Mouse (Mus musculus) myocyte (in vitro differentiated cells): ENCODE data around the gene Itga11.

Experiments used
- E2F4 ChIP-seq: IDR thresholded peaks from one replicate; pipeline ENCODE4 v1.6.1; 2011; ENCODE audit warnings: mild to moderate bottlenecking, control low read depth, moderate library complexity; ENCODE audit not compliant: insufficient read depth
- POLR2A ChIP-seq: IDR thresholded peaks from one replicate; pipeline ENCODE4 v1.6.1; 2011; ENCODE audit warnings: low read depth, mild to moderate bottlenecking, control low read depth, moderate library complexity; ENCODE audit not compliant: insufficient read length

- TF ChIP-seq POLR2A, result no peak
- TF ChIP-seq E2F4, result no peak
Measured at GRCm38 (mm10) chr9:62814751-62815150, 137.1 kb downstream of the Itga11 start.
